In the genomic region with DNA sequence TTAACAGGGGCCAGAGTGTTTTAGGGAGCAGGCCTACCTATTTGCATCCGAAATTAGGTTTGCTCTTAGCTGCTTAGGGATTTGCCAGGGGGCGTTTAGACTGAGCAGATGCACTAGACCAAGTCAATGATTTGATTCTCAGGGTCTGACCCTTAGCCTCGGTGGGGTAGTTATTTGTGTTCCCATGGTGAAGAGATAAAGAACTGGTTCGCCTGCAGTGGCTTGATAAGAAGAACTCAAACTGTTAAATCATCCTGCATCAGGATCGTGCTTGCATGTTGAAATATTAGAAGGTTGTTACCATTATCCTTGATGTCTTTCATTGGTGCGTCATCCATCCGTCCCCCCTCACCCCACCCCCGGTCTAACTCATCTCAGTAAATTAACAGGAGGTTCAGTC, we compare ENCODE assay signal across 8 mouse cellular contexts. TPM values are rescaled to one million over a fixed set of nuclear protein-coding genes. Genes with fewer than 3 reads are reported as not detected.
DNase-seq lines count a peak whose midpoint lies in the region; ATAC-seq and TF ChIP-seq lines count a peak whose summit lies in the region.

No protein-coding gene starts in this region.

- no peak for TF ChIP-seq RAD21 in MEL (IDR thresholded peaks at IDR 0.05; ENCODE audit: low read depth, low read length)

- DNase-seq in kidney, postnatal 0 days (ENCODE audit: low spot score), result peak; percentile 22
- DNase-seq in kidney, adult 18-20 months, result no peak
- DNase-seq in MEL (ENCODE audit: low read depth, low spot score), result peak; percentile 77
- no peak for DNase-seq in right cerebral cortex, postnatal 36 days (ENCODE audit: low spot score in 2 of 2)
- DNase-seq in lung, adult 18-20 months, result no peak

- H3K4me3 ChIP-seq in kidney, postnatal 0 days (replicated peaks; ENCODE audit: low read depth, low read length), result peak overlapping the region; percentile 56
- H3K4me3 ChIP-seq in MEL (ENCODE audit: control insufficient read depth in 1 of 2, insufficient read depth in 1 of 2, low read depth in 2 of 2, low read length in 2 of 2), result peak overlapping the region; percentile 50 to 61
- peak overlapping the region; percentile 93 for H3K4me3 ChIP-seq in cortical plate, adult 2 months (ENCODE audit: insufficient read depth, low read length)
- H3K4me3 ChIP-seq in hindbrain, embryonic 15.5 days, result peak overlapping the region; percentile 49
- H3K4me3 ChIP-seq in midbrain, embryonic 13.5 days (replicated peaks), result peak overlapping the region; percentile 59

- H3K27me3 ChIP-seq in kidney, postnatal 0 days (ENCODE audit: insufficient read depth, low read length), result no peaks in the 10 kb centered on the region
- no peaks in the 10 kb centered on the region for H3K27me3 ChIP-seq in MEL (ENCODE audit: control insufficient read depth in 1 of 2, insufficient read depth in 2 of 2, low read length in 2 of 2)
- no peaks in the 10 kb centered on the region for H3K27me3 ChIP-seq in hindbrain, embryonic 15.5 days
- H3K27me3 ChIP-seq in midbrain, embryonic 13.5 days, result no peaks in the 10 kb centered on the region

- 35% methylated on average over 8 of the region's 8 CpGs for WGBS in kidney, postnatal 0 days
- WGBS in hindbrain, embryonic 15.5 days, result 23% methylated on average over 8 of the region's 8 CpGs
- WGBS in midbrain, embryonic 13.5 days, result 22% methylated on average over 8 of the region's 8 CpGs

- H3K27ac ChIP-seq in kidney, postnatal 0 days, result peak overlapping the region; percentile 95
- peak overlapping the region; percentile 85 for H3K27ac ChIP-seq in MEL (ENCODE audit: control insufficient read depth, low read depth, low read length)
- H3K27ac ChIP-seq in cortical plate, adult 2 months (ENCODE audit: insufficient read depth, low read length), result no peak overlapping the region
- H3K27ac ChIP-seq in hindbrain, embryonic 15.5 days (replicated peaks), result peak overlapping the region; percentile 93
- H3K27ac ChIP-seq in midbrain, embryonic 13.5 days, result peak overlapping the region; percentile 97

- no peaks in the 10 kb centered on the region for H3K9me3 ChIP-seq in kidney, postnatal 0 days (replicated peaks; ENCODE audit: low read length)
- no peaks in the 10 kb centered on the region for H3K9me3 ChIP-seq in MEL (replicated peaks; ENCODE audit: insufficient read depth, low read length)
- no peaks in the 10 kb centered on the region for H3K9me3 ChIP-seq in hindbrain, embryonic 15.5 days
- H3K9me3 ChIP-seq in midbrain, embryonic 13.5 days, result no peaks in the 10 kb centered on the region

- no peak for TF ChIP-seq CTCF in kidney, postnatal 0 days (IDR thresholded peaks at IDR 0.05; ENCODE audit: low read depth)
- TF ChIP-seq CTCF in MEL (IDR thresholded peaks at IDR 0.05 in 2 of 3, conservative IDR thresholded peaks at IDR 0.05 in 1 of 3; ENCODE audit: control insufficient read depth in 1 of 3, insufficient read depth in 1 of 3, low read depth in 2 of 3, low read length in 3 of 3, poor library complexity in 1 of 3, severe bottlenecking in 1 of 3), result no peak
- TF ChIP-seq CTCF in cortical plate, adult 2 months (IDR thresholded peaks at IDR 0.05; ENCODE audit: extremely low read depth, insufficient read depth, low read length), result no peak

- H3K36me3 ChIP-seq in kidney, postnatal 0 days (ENCODE audit: insufficient read depth, low read length), result no peaks in the 10 kb centered on the region
- H3K36me3 ChIP-seq in MEL (ENCODE audit: control insufficient read depth in 1 of 2, insufficient read depth in 2 of 2, low read length in 2 of 2), result peaks cover 0 to 29% of the 10 kb centered on the region in 2 experiments; a peak in 2 of 4 replicates
- H3K36me3 ChIP-seq in hindbrain, embryonic 15.5 days, result no peaks in the 10 kb centered on the region
- no peaks in the 10 kb centered on the region for H3K36me3 ChIP-seq in midbrain, embryonic 13.5 days

- TF ChIP-seq POLR2A in MEL (IDR thresholded peaks at IDR 0.05; ENCODE audit: control insufficient read depth in 1 of 2, insufficient read depth in 1 of 2, low read depth in 1 of 2, low read length in 2 of 2, poor library complexity in 1 of 2), result no peak
- no peak for TF ChIP-seq POLR2A in cortical plate, adult 2 months (IDR thresholded peaks at IDR 0.05; ENCODE audit: extremely low read depth, insufficient read depth, low read length)

- peak overlapping the region; percentile 51 for H3K4me2 ChIP-seq in kidney, postnatal 0 days (ENCODE audit: low read length)
- peak overlapping the region; percentile 61 for H3K4me2 ChIP-seq in hindbrain, embryonic 15.5 days
- H3K4me2 ChIP-seq in midbrain, embryonic 13.5 days (replicated peaks), result peak overlapping the region; percentile 59

- no peaks in the 10 kb centered on the region for H3K4me1 ChIP-seq in kidney, postnatal 0 days (replicated peaks; ENCODE audit: insufficient read depth, low read length)
- peaks cover 4 to 5% of the 10 kb centered on the region in 2 experiments; a peak in 3 of 4 replicates for H3K4me1 ChIP-seq in MEL (ENCODE audit: control insufficient read depth in 1 of 2, insufficient read depth in 2 of 2, low read length in 2 of 2)
- no peaks in the 10 kb centered on the region for H3K4me1 ChIP-seq in cortical plate, adult 2 months (ENCODE audit: control insufficient read depth, insufficient read depth, low read length)
- no peaks in the 10 kb centered on the region for H3K4me1 ChIP-seq in hindbrain, embryonic 15.5 days (replicated peaks)
- peaks cover 2% of the 10 kb centered on the region; the same call in 1 of the 2 replicates for H3K4me1 ChIP-seq in midbrain, embryonic 13.5 days (replicated peaks)

- peaks cover 3% of the 10 kb centered on the region; the same call in 1 of the 2 replicates for H3K79me2 ChIP-seq in MEL (ENCODE audit: control insufficient read depth, insufficient read depth, low read length, poor library complexity)

- 0 out of 2 replicates have a peak overlapping the region, but pooled peaks have one; percentile 23 for H3K9ac ChIP-seq in kidney, postnatal 0 days (ENCODE audit: low read depth, low read length)
- H3K9ac ChIP-seq in MEL (ENCODE audit: control insufficient read depth, low read depth, low read length, poor library complexity, severe bottlenecking), result peak overlapping the region; percentile 25
- H3K9ac ChIP-seq in hindbrain, embryonic 15.5 days, result peak overlapping the region; percentile 61
- peak overlapping the region; percentile 81; the same call in 1 of the 2 replicates for H3K9ac ChIP-seq in midbrain, embryonic 13.5 days (replicated peaks)

- peak; percentile 67 to 87 for TF ChIP-seq EP300 in MEL (IDR thresholded peaks at IDR 0.05; ENCODE audit: low read depth in 1 of 2, low read length in 2 of 2)

- no peak for ATAC-seq in kidney, postnatal 0 days (replicated peaks; ENCODE audit: low FRiP score, low read depth)
- no peak for ATAC-seq in hindbrain, embryonic 15.5 days (ENCODE audit: low FRiP score, low read depth)
- peak; percentile 51 for ATAC-seq in midbrain, embryonic 13.5 days

TF ChIP-seq in MEL, 35 proteins besides CTCF, POLR2A, EP300 and RAD21 (continues in another document):
- TF ChIP-seq TCF12 (IDR thresholded peaks at IDR 0.05; ENCODE audit: low read depth, low read length) (peak; percentile 89), CHD2 (IDR thresholded peaks at IDR 0.05; ENCODE audit: low read length) (no peak), SMC3 (IDR thresholded peaks at IDR 0.05; ENCODE audit: low read depth, low read length) (no peak), MEF2A (IDR thresholded peaks at IDR 0.05; ENCODE audit: extremely low read depth, insufficient replicate concordance, low read depth, low read length, poor library complexity, severe bottlenecking) (no peak), JUND (IDR thresholded peaks at IDR 0.05; ENCODE audit: low read depth, low read length) (no peak), UBTF (IDR thresholded peaks at IDR 0.05; ENCODE audit: borderline replicate concordance, insufficient read depth, low read depth, low read length) (no peak), HCFC1 (IDR thresholded peaks at IDR 0.05; ENCODE audit: low read depth, low read length) (0 out of 2 replicates have a peak, but pooled peaks have one; percentile 26), ZMIZ1 (IDR thresholded peaks at IDR 0.05; ENCODE audit: low read depth, low read length) (no peak), GABPA (IDR thresholded peaks at IDR 0.05; ENCODE audit: low read depth, low read length) (no peak), SIN3A (IDR thresholded peaks at IDR 0.05; ENCODE audit: low read length) (peak; percentile 62), MYB (IDR thresholded peaks at IDR 0.05; ENCODE audit: low read depth, low read length) (0 out of 2 replicates have a peak, but pooled peaks have one; percentile 21), ZKSCAN1 (IDR thresholded peaks at IDR 0.05; ENCODE audit: low read depth, low read length) (no peak), MAX (IDR thresholded peaks at IDR 0.05; ENCODE audit: low read length) (0 out of 2 replicates have a peak, but pooled peaks have one; percentile 17), CHD1 (IDR thresholded peaks at IDR 0.05; ENCODE audit: low read depth, low read length) (no peak), BHLHE40 (IDR thresholded peaks at IDR 0.05; ENCODE audit: borderline replicate concordance, low read depth, low read length) (0 out of 2 replicates have a peak, but pooled peaks have one; percentile 56), USF1 (IDR thresholded peaks at IDR 0.05; ENCODE audit: low read depth, low read length) (no peak), NELFE (IDR thresholded peaks at IDR 0.05; ENCODE audit: low read depth, low read length) (no peak), E2F4 (IDR thresholded peaks at IDR 0.05; ENCODE audit: borderline replicate concordance, low read depth, low read length) (no peak), ZNF384 (IDR thresholded peaks at IDR 0.05; ENCODE audit: low read depth, low read length) (no peak)

RNA-seq across cellular contexts. Expression of a gene that starts 1.7 kb away (rescaled TPM):
- 30.4 and 31.7 TPM in 2 replicates for polyA plus RNA-seq in kidney, postnatal 0 days (2015; fragmentation: Nextera tagmentation; extraction: Ambion mirVana)
- total RNA-seq in MEL (2012; rRNA removed), result 9.8 and 18.4 TPM in 2 replicates
- polyA plus RNA-seq in MEL (2012; ENCODE audit: insufficient read depth in 1 of 2, insufficient read length in 2 of 2, low read depth in 1 of 2, low replicate concordance in 2 of 2, missing spikeins in 1 of 2), result 100 to 1,000 TPM in 1 of 2 experiments, 10 to 100 TPM in 1; 56.1 to 124 TPM
- 74.5 and 82.6 TPM in 2 replicates for polyA plus RNA-seq in cortical plate, adult 2 months (2012; rRNA removed)
- polyA plus RNA-seq in hindbrain, embryonic 15.5 days (2015; fragmentation: Nextera tagmentation; extraction: Ambion mirVana), result 16.4 and 17.2 TPM in 2 replicates
- polyA plus RNA-seq in midbrain, embryonic 13.5 days (2015; fragmentation: Nextera tagmentation; extraction: Ambion mirVana), result 22.7 and 23.0 TPM in 2 replicates

RNA-seq across cellular contexts. Expression of a gene that starts 8.6 kb away (rescaled TPM):
- polyA plus RNA-seq in kidney, postnatal 0 days (2015; fragmentation: Nextera tagmentation; extraction: Ambion mirVana), result 2.4 and 2.5 TPM in 2 replicates
- 2.5 TPM in 1 of 2 replicates, not detected in the other for total RNA-seq in MEL (2012; rRNA removed)
- not detected for polyA plus RNA-seq in MEL (2012; ENCODE audit: insufficient read depth in 1 of 2, insufficient read length in 2 of 2, low read depth in 1 of 2, low replicate concordance in 2 of 2, missing spikeins in 1 of 2)
- polyA plus RNA-seq in cortical plate, adult 2 months (2012; rRNA removed), result 0.58 TPM in 1 of 2 replicates, not detected in the other
- polyA plus RNA-seq in hindbrain, embryonic 15.5 days (2015; fragmentation: Nextera tagmentation; extraction: Ambion mirVana), result 1.4 and 1.7 TPM in 2 replicates
- polyA plus RNA-seq in midbrain, embryonic 13.5 days (2015; fragmentation: Nextera tagmentation; extraction: Ambion mirVana), result 1.3 and 2.8 TPM in 2 replicates

Comparison
In these comparisons a context has a peak if more than half of its experiments do, and no peak if none do; other contexts are left out.
1. DNase-seq: peak in kidney, postnatal 0 days (single experiment) and MEL (single experiment); none in kidney, adult 18-20 months (single experiment), right cerebral cortex, postnatal 36 days (0 of 2) and lung, adult 18-20 months (0 of 2).
2. H3K9ac ChIP-seq: peak in every context shown above with its lines; median percentile 81 in midbrain, embryonic 13.5 days; 61 in hindbrain, embryonic 15.5 days; 25 in MEL; 23 in kidney, postnatal 0 days.
3. Peak in every context shown above with its lines, with median percentiles within 50 percentile points of each other: H3K4me2 ChIP-seq and H3K4me3 ChIP-seq.